Comparison of ENCODE assay signal across 12 mouse cellular contexts in genomic region chr1:38428708-38429683, GRCm38 (mm10).
A peak's percentile ranks its signal among the peaks of the same experiment; 100 is the strongest.
DNase-seq lines count a peak whose midpoint lies in the region; ATAC-seq and TF ChIP-seq lines count a peak whose summit lies in the region.
"Had no signal": no experiment of that assay in that cellular context is flagged by ENCODE, and none has a peak within 500 bp of the region (broad histone marks: within the 10 kb centered on the region; RNA-seq: fewer than 3 reads in every experiment).

No protein-coding gene starts in this region.

- H3K4me1 ChIP-seq in forebrain, embryonic 12.5 days = peaks cover 16% of the 10 kb centered on the region
- peaks cover 10% of the 10 kb centered on the region for H3K4me1 ChIP-seq in olfactory bulb, adult 2 months (ENCODE audit: control insufficient read depth, insufficient read depth, low read length)
- H3K4me1 ChIP-seq: stomach, embryonic 15.5 days had no signal

- no peaks in the 10 kb centered on the region for H3K36me3 ChIP-seq in forebrain, embryonic 12.5 days (replicated peaks)
- H3K36me3 ChIP-seq: stomach, embryonic 15.5 days had no signal

- DNase-seq in layer of hippocampus, adult 11-12 months (ENCODE audit: low spot score) = peak; percentile 65
- no peak for DNase-seq in layer of hippocampus, adult 9-10 months (ENCODE audit: low spot score)
- peak; percentile 65 to 67 for DNase-seq in layer of hippocampus, adult 8-10 months (ENCODE audit: low spot score in 2 of 2)
- no peak for DNase-seq in c-Kit-positive CD71-positive TER-119-positive erythroid progenitor cells, embryonic 14.5 days (ENCODE audit: low spot score)
- no peak for DNase-seq in thymus, postnatal 14 days
- DNase-seq: adrenal gland, postnatal 10 days; lung, adult 18-20 months had no signal

- H3K4me2 ChIP-seq in forebrain, embryonic 12.5 days = peak overlapping the region; percentile 17; the same call in 1 of the 2 replicates
- H3K4me2 ChIP-seq: stomach, embryonic 15.5 days had no signal

- H3K27ac ChIP-seq in forebrain, embryonic 12.5 days = peak overlapping the region; percentile 83
- H3K27ac ChIP-seq in olfactory bulb, adult 2 months (ENCODE audit: insufficient read depth, low read depth, low read length) = peak overlapping the region; percentile 51
- H3K27ac ChIP-seq: stomach, embryonic 15.5 days had no signal

- no peaks in the 10 kb centered on the region for H3K9me3 ChIP-seq in forebrain, embryonic 12.5 days
- H3K9me3 ChIP-seq: stomach, embryonic 15.5 days had no signal

- TF ChIP-seq CTCF in olfactory bulb, adult 2 months (IDR thresholded peaks at IDR 0.05; ENCODE audit: insufficient read depth, low read depth, low read length) = no peak

- ATAC-seq in forebrain, embryonic 12.5 days (ENCODE audit: low FRiP score) = peak; percentile 77
- no peak for ATAC-seq in erythroblast, adult 5-6 weeks (replicated peaks; ENCODE audit: low FRiP score, poor library complexity, severe bottlenecking)
- ATAC-seq: intestine, embryonic 16.5 days had no signal

- H3K4me3 ChIP-seq in forebrain, embryonic 12.5 days (replicated peaks) = no peak overlapping the region
- no peak overlapping the region for H3K4me3 ChIP-seq in olfactory bulb, adult 2 months (ENCODE audit: insufficient read depth, low read depth, low read length)
- H3K4me3 ChIP-seq: stomach, embryonic 15.5 days had no signal

- H3K9ac ChIP-seq in forebrain, embryonic 12.5 days = no peak overlapping the region
- H3K9ac ChIP-seq: stomach, embryonic 15.5 days had no signal

- TF ChIP-seq POLR2A in olfactory bulb, adult 2 months (IDR thresholded peaks at IDR 0.05; ENCODE audit: insufficient read depth, low read depth, low read length) = no peak

- WGBS in forebrain, embryonic 12.5 days = 44% methylated on average over 13 of the region's 13 CpGs
- WGBS in olfactory bulb, adult 2 months = 42% methylated on average over 13 of the region's 13 CpGs

- no peaks in the 10 kb centered on the region for H3K27me3 ChIP-seq in forebrain, embryonic 12.5 days
- H3K27me3 ChIP-seq: stomach, embryonic 15.5 days had no signal

Comparison
In these comparisons a context has a peak if more than half of its experiments do, and no peak if none do; other contexts are left out.
1. DNase-seq: peak in layer of hippocampus, adult 11-12 months (single experiment) and layer of hippocampus, adult 8-10 months (2 of 2); none in layer of hippocampus, adult 9-10 months (single experiment), c-Kit-positive CD71-positive TER-119-positive erythroid progenitor cells, embryonic 14.5 days (single experiment) and thymus, postnatal 14 days (single experiment).